Mouse (Mus musculus) lung, adult 2 months (tissue): ENCODE measurements around the gene Tex11.

Experiments
- CTCF ChIP-seq: fragments of 200-500 bp; IDR thresholded peaks from 2 replicates; pipeline ENCODE4 v1.5.1; 2011; ENCODE audit warnings: mild to moderate bottlenecking, low read length, control low read depth; ENCODE audit not compliant: insufficient read depth
- POLR2A ChIP-seq: fragments of 200-500 bp; IDR thresholded peaks from 2 replicates; pipeline ENCODE4 v1.6.1; 2011; ENCODE audit warnings: low read depth, mild to moderate bottlenecking, control low read depth, low read length, borderline replicate concordance; ENCODE audit errors: extremely low read depth

DNA sequence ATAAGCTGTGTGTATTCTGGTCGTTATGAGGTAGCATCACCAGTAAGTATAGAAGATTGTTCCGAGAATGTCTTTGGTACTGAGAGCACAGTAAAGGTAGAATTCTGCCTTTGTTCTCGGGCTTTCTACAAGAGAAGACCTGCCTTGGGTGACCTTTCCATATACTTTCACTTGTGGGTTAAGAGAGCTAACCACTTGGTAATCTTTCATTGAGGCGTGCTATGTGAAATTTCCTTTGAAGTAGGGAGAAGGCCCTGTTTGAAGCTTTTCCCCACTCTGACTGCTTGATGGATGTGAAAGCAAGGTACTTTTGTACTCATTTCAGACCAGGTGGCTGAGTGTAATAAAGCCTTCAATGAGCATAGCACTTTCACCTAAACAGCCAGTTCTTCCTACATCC is 270.1 kb downstream of the Tex11 start:
- no peak for TF ChIP-seq CTCF
- no peak for TF ChIP-seq POLR2A
